Mouse (Mus musculus): ENCODE data around the gene 4930442H23Rik. TPM values are rescaled to one million over a fixed set of nuclear protein-coding genes. Genes with fewer than 3 reads are reported as not detected.
A peak's percentile ranks its signal among the peaks of the same experiment; 100 is the strongest.

The 4930442H23Rik gene
- polyA plus RNA-seq, 1 experiment from 2014 or later = not detected

GRCm38 (mm10) chr10:81192968-81193501, 9.4 kb upstream of the 4930442H23Rik start:
- 5% methylated on average over 19 of the region's 19 CpGs for WGBS
- peak; percentile 56 for DNase-seq (ENCODE audit: low spot score)
- H3K27me3 ChIP-seq (replicated peaks; ENCODE audit: control insufficient read depth, insufficient read depth, low read length) = peaks cover 32% of the 10 kb centered on the region

GRCm38 (mm10) chr10:81192270-81192967, 8.8 kb upstream of the 4930442H23Rik start:
- peaks cover 32% of the 10 kb centered on the region for H3K27me3 ChIP-seq (replicated peaks; ENCODE audit: control insufficient read depth, insufficient read depth, low read length)
- ATAC-seq (ENCODE audit: low read depth) (peak; percentile 91), DNase-seq (ENCODE audit: low spot score) (peak; percentile 92)
- H3K4me1 ChIP-seq (ENCODE audit: control insufficient read depth, insufficient read depth, low read length) = peaks cover 11% of the 10 kb centered on the region; the same call in 1 of the 2 replicates
- no peaks in the 10 kb centered on the region for H3K9me3 ChIP-seq (ENCODE audit: control insufficient read depth, low read length)
- peaks cover 26% of the 10 kb centered on the region for H3K36me3 ChIP-seq (ENCODE audit: control insufficient read depth, insufficient read depth, low read length)
- H3K4me2 ChIP-seq (ENCODE audit: low read depth, low read length) = peak overlapping the region; percentile 94
- 3% methylated on average over 20 of the region's 93 CpGs for WGBS
- H3K9ac ChIP-seq (ENCODE audit: low read depth, low read length) = peak overlapping the region; percentile 80
- peak overlapping the region; percentile 66 for H3K4me3 ChIP-seq (ENCODE audit: low read depth, low read length)
- peak overlapping the region; percentile 91 for H3K27ac ChIP-seq (replicated peaks; ENCODE audit: low read depth, low read length)

More at GRCm38 (mm10) chr10:81192968-81193501, 9.4 kb upstream of the 4930442H23Rik start:
- H3K36me3 ChIP-seq (ENCODE audit: control insufficient read depth, insufficient read depth, low read length) = peaks cover 24% of the 10 kb centered on the region
- peak; percentile 22 for ATAC-seq (ENCODE audit: low read depth)
- H3K4me2 ChIP-seq (ENCODE audit: low read depth, low read length) = peak overlapping the region; percentile 94
- peak overlapping the region; percentile 80 for H3K9ac ChIP-seq (ENCODE audit: low read depth, low read length)
- no peaks in the 10 kb centered on the region for H3K9me3 ChIP-seq (ENCODE audit: control insufficient read depth, low read length)
- H3K27ac ChIP-seq (replicated peaks; ENCODE audit: low read depth, low read length) = peak overlapping the region; percentile 91
- peaks cover 11% of the 10 kb centered on the region; the same call in 1 of the 2 replicates for H3K4me1 ChIP-seq (ENCODE audit: control insufficient read depth, insufficient read depth, low read length)
- H3K4me3 ChIP-seq (ENCODE audit: low read depth, low read length) = peak overlapping the region; percentile 66

GRCm38 (mm10) chr10:81191342-81191982, 7.8 kb upstream of the 4930442H23Rik start:
- no peak for ATAC-seq (ENCODE audit: low read depth)
- no peak overlapping the region for H3K27ac ChIP-seq (replicated peaks; ENCODE audit: low read depth, low read length)

GRCm38 (mm10) chr10:81190912-81191321, 7.3 kb upstream of the 4930442H23Rik start:
- Histone ChIP-seq H3K36me3 (ENCODE audit: control insufficient read depth, insufficient read depth, low read length) (peaks cover 38% of the 10 kb centered on the region), H3K27me3 (replicated peaks; ENCODE audit: control insufficient read depth, insufficient read depth, low read length) (peaks cover 26% of the 10 kb centered on the region), H3K27ac (replicated peaks; ENCODE audit: low read depth, low read length) (peak overlapping the region; percentile 35; the same call in 1 of the 2 replicates), H3K9ac (ENCODE audit: low read depth, low read length) (no peak overlapping the region), H3K4me3 (ENCODE audit: low read depth, low read length) (no peak overlapping the region), H3K9me3 (ENCODE audit: control insufficient read depth, low read length) (no peaks in the 10 kb centered on the region), H3K4me1 (ENCODE audit: control insufficient read depth, insufficient read depth, low read length) (peaks cover 11% of the 10 kb centered on the region; the same call in 1 of the 2 replicates), H3K4me2 (ENCODE audit: low read depth, low read length) (no peak overlapping the region)
- WGBS = 74% methylated on average over 6 of the region's 6 CpGs
- ATAC-seq (ENCODE audit: low read depth) (no peak), DNase-seq (ENCODE audit: low spot score) (no peak)

More at GRCm38 (mm10) chr10:81191342-81191982, 7.8 kb upstream of the 4930442H23Rik start:
- Histone ChIP-seq H3K27me3 (replicated peaks; ENCODE audit: control insufficient read depth, insufficient read depth, low read length) (peaks cover 31% of the 10 kb centered on the region), H3K4me3 (ENCODE audit: low read depth, low read length) (no peak overlapping the region), H3K9ac (ENCODE audit: low read depth, low read length) (no peak overlapping the region), H3K36me3 (ENCODE audit: control insufficient read depth, insufficient read depth, low read length) (peaks cover 36% of the 10 kb centered on the region), H3K9me3 (ENCODE audit: control insufficient read depth, low read length) (no peaks in the 10 kb centered on the region), H3K4me1 (ENCODE audit: control insufficient read depth, insufficient read depth, low read length) (peaks cover 11% of the 10 kb centered on the region; the same call in 1 of the 2 replicates), H3K4me2 (ENCODE audit: low read depth, low read length) (peak overlapping the region; percentile 94)
- WGBS = 84% methylated on average over 18 of the region's 18 CpGs
- DNase-seq (ENCODE audit: low spot score) = no peak

GRCm38 (mm10) chr10:81190236-81190911, 6.7 kb upstream of the 4930442H23Rik start:
- H3K36me3 ChIP-seq (ENCODE audit: control insufficient read depth, insufficient read depth, low read length) = peaks cover 40% of the 10 kb centered on the region
- no peak overlapping the region for H3K4me3 ChIP-seq (ENCODE audit: low read depth, low read length)
- WGBS = 70% methylated on average over 31 of the region's 31 CpGs
- no peaks in the 10 kb centered on the region for H3K9me3 ChIP-seq (ENCODE audit: control insufficient read depth, low read length)
- ATAC-seq (ENCODE audit: low read depth) = no peak
- peaks cover 22% of the 10 kb centered on the region for H3K27me3 ChIP-seq (replicated peaks; ENCODE audit: control insufficient read depth, insufficient read depth, low read length)
- no peak overlapping the region for H3K4me2 ChIP-seq (ENCODE audit: low read depth, low read length)
- no peak for DNase-seq (ENCODE audit: low spot score)
- H3K9ac ChIP-seq (ENCODE audit: low read depth, low read length) = no peak overlapping the region
- H3K27ac ChIP-seq (replicated peaks; ENCODE audit: low read depth, low read length) = no peak overlapping the region; the same call in 1 of the 2 replicates
- H3K4me1 ChIP-seq (ENCODE audit: control insufficient read depth, insufficient read depth, low read length) = peaks cover 11% of the 10 kb centered on the region; the same call in 1 of the 2 replicates

GRCm38 (mm10) chr10:81189821-81190220, 6.2 kb upstream of the 4930442H23Rik start:
- no peaks in the 10 kb centered on the region for H3K9me3 ChIP-seq (ENCODE audit: control insufficient read depth, low read length)
- no peak overlapping the region for H3K4me2 ChIP-seq (ENCODE audit: low read depth, low read length)
- no peak overlapping the region for H3K4me3 ChIP-seq (ENCODE audit: low read depth, low read length)
- H3K27me3 ChIP-seq (replicated peaks; ENCODE audit: control insufficient read depth, insufficient read depth, low read length) = peaks cover 16% of the 10 kb centered on the region
- DNase-seq (ENCODE audit: low spot score) (no peak), ATAC-seq (ENCODE audit: low read depth) (no peak)
- no peak overlapping the region for H3K9ac ChIP-seq (ENCODE audit: low read depth, low read length)
- H3K27ac ChIP-seq (replicated peaks; ENCODE audit: low read depth, low read length) = no peak overlapping the region
- H3K36me3 ChIP-seq (ENCODE audit: control insufficient read depth, insufficient read depth, low read length) = peaks cover 46% of the 10 kb centered on the region
- WGBS = 85% methylated on average over 26 of the region's 26 CpGs
- H3K4me1 ChIP-seq (ENCODE audit: control insufficient read depth, insufficient read depth, low read length) = peaks cover 11% of the 10 kb centered on the region; the same call in 1 of the 2 replicates

GRCm38 (mm10) chr10:81187161-81187560, 3.5 kb upstream of the 4930442H23Rik start:
- Histone ChIP-seq H3K9me3 (ENCODE audit: control insufficient read depth, low read length) (no peaks in the 10 kb centered on the region), H3K36me3 (ENCODE audit: control insufficient read depth, insufficient read depth, low read length) (peaks cover 59% of the 10 kb centered on the region), H3K4me3 (ENCODE audit: low read depth, low read length) (no peak overlapping the region), H3K4me1 (ENCODE audit: control insufficient read depth, insufficient read depth, low read length) (0 out of 2 replicates have a peak, but pooled peaks cover 3% of the 10 kb centered on the region), H3K27me3 (replicated peaks; ENCODE audit: control insufficient read depth, insufficient read depth, low read length) (no peaks in the 10 kb centered on the region), H3K4me2 (ENCODE audit: low read depth, low read length) (no peak overlapping the region), H3K27ac (replicated peaks; ENCODE audit: low read depth, low read length) (no peak overlapping the region), H3K9ac (ENCODE audit: low read depth, low read length) (no peak overlapping the region)
- WGBS = 96% methylated on average over 3 of the region's 9 CpGs
- no peak for ATAC-seq (ENCODE audit: low read depth)
- no peak for DNase-seq (ENCODE audit: low spot score)

GRCm38 (mm10) chr10:81184765-81185164, 1.1 kb upstream of the 4930442H23Rik start:
- Histone ChIP-seq H3K27ac (replicated peaks; ENCODE audit: low read depth, low read length) (peak overlapping the region; percentile 55), H3K9me3 (ENCODE audit: control insufficient read depth, low read length) (no peaks in the 10 kb centered on the region), H3K27me3 (replicated peaks; ENCODE audit: control insufficient read depth, insufficient read depth, low read length) (no peaks in the 10 kb centered on the region), H3K4me3 (ENCODE audit: low read depth, low read length) (no peak overlapping the region), H3K4me2 (ENCODE audit: low read depth, low read length) (no peak overlapping the region), H3K9ac (ENCODE audit: low read depth, low read length) (no peak overlapping the region), H3K36me3 (ENCODE audit: control insufficient read depth, insufficient read depth, low read length) (peaks cover 68% of the 10 kb centered on the region), H3K4me1 (ENCODE audit: control insufficient read depth, insufficient read depth, low read length) (no peaks in the 10 kb centered on the region)
- peak; percentile 68 for DNase-seq (ENCODE audit: low spot score)
- WGBS = 35% methylated on average over 4 of the region's 4 CpGs
- ATAC-seq (ENCODE audit: low read depth) = no peak

All from embryonic facial prominence, embryonic 14.5 days (tissue).